Mouse (Mus musculus) intestine, postnatal 0 days (tissue): ENCODE data around the gene Magi1. TPM values are rescaled to one million over a fixed set of nuclear protein-coding genes. Genes with fewer than 3 reads are reported as not detected.
A peak's percentile ranks its signal among the peaks of the same experiment; 100 is the strongest.

Experiments used
- ATAC-seq: fragments of 200-750 bp; cut with Nextera tagmentation; 2 replicates; pipeline ENCODE4 v1.8.0; 2017; ENCODE audit warnings: mild to moderate bottlenecking, moderate TSS enrichment, moderate library complexity
- H3K27ac ChIP-seq: fragments of 300-500 bp; sonication (generic); 2 replicates; pipeline ENCODE4 v1.5.1; 2014; ENCODE audit warnings: mild to moderate bottlenecking, low read depth, low read length, moderate library complexity
- H3K27me3 ChIP-seq: fragments of 300-500 bp; sonication (generic); replicated peaks from 2 replicates; pipeline ENCODE4 v1.6.1; 2014; ENCODE audit warnings: low read length, mixed read lengths; ENCODE audit not compliant: control insufficient read depth, insufficient read depth
- H3K36me3 ChIP-seq: fragments of 300-500 bp; sonication (generic); 2 replicates; pipeline ENCODE4 v1.6.1; 2014; ENCODE audit warnings: mild to moderate bottlenecking, moderate library complexity; ENCODE audit not compliant: control insufficient read depth, insufficient read depth
- H3K4me1 ChIP-seq: fragments of 300-500 bp; sonication (generic); replicated peaks from 2 replicates; pipeline ENCODE4 v1.6.1; 2014; ENCODE audit warnings: antibody characterized with exemption, low read length, mixed read lengths; ENCODE audit not compliant: control insufficient read depth, insufficient read depth
- H3K4me2 ChIP-seq: fragments of 300-500 bp; sonication (generic); replicated peaks from 2 replicates; pipeline ENCODE4 v1.6.1; 2014; ENCODE audit warnings: low read depth, mild to moderate bottlenecking, moderate library complexity
- H3K4me3 ChIP-seq: fragments of 300-500 bp; sonication (generic); 2 replicates; pipeline ENCODE4 v1.5.1; 2014; ENCODE audit warnings: low read depth, low read length
- H3K9ac ChIP-seq: fragments of 300-500 bp; sonication (generic); 2 replicates; pipeline ENCODE4 v1.6.1; 2014; ENCODE audit warnings: mild to moderate bottlenecking, low read depth, low read length
- H3K9me3 ChIP-seq: fragments of 300-500 bp; sonication (generic); 2 replicates; pipeline ENCODE4 v1.6.1; 2016; ENCODE audit warnings: mixed run types; ENCODE audit not compliant: control insufficient read depth
- CTCF ChIP-seq: sonication (generic); IDR thresholded peaks from 2 replicates; pipeline ENCODE4 v1.5.1; 2016; ENCODE audit warnings: low read depth, mild to moderate bottlenecking, control low read depth, antibody characterized with exemption, moderate library complexity
- WGBS: fragments of 180-500 bp; shearing (Covaris S2); extraction: QIAGEN DNeasy Blood & Tissue Kit; methylation state at CpG from one replicate; pipeline ENCODE4 v1.1.7; 2014; 5-methylcytosine and 5-hydroxymethylcytosine counted together
- polyA plus RNA-seq: library from polyadenylated mRNA; unstranded; fragments of >200 nt; fragmentation: Nextera tagmentation; extraction: Ambion mirVana; gene quantifications from 2 replicates; pipeline ENCODE4 v1.2.1, GENCODE M21; 2015

Gene Magi1
- polyA plus RNA-seq, 1 experiment from 2014 or later, result 4.2 TPM

DNA sequence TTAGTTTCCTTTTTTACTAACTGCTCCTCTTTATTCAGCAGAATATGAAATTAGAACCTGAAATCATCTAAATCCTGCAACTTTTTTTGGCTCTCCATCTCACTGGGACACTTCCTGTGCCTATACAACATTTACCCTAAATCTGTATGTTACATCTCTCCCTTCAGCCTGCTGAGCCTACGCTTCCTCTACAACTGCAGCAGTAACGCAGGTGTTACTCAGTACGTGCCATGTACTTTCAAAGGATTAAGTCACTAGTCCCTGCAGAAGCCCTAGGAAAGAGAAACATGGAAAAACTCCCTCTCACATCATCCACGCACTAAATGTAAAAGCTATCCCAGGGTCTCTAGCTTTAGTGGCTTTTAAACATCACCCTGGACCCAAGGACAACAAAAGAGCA, 220.2 kb downstream of the Magi1 start:
- Histone ChIP-seq H3K36me3 (no peaks in the 10 kb centered on the region), H3K4me3 (no peak overlapping the region), H3K9me3 (no peaks in the 10 kb centered on the region), H3K4me1 (peaks cover 13% of the 10 kb centered on the region), H3K27ac (no peak overlapping the region), H3K9ac (no peak overlapping the region), H3K4me2 (no peak overlapping the region), H3K27me3 (no peaks in the 10 kb centered on the region)
- 87% methylated on average over 4 of the region's 4 CpGs for WGBS
- no peak for ATAC-seq
- no peak for TF ChIP-seq CTCF

- Histone ChIP-seq H3K9me3 (no peaks in the 10 kb centered on the region), H3K27ac (0 out of 2 replicates have a peak overlapping the region, but pooled peaks have one; percentile 28), H3K27me3 (no peaks in the 10 kb centered on the region), H3K4me3 (no peak overlapping the region), H3K4me1 (peaks cover 13% of the 10 kb centered on the region), H3K9ac (no peak overlapping the region), H3K36me3 (no peaks in the 10 kb centered on the region), H3K4me2 (no peak overlapping the region)
- ATAC-seq, result no peak
- 60% methylated on average over 8 of the region's 8 CpGs for WGBS
- TF ChIP-seq CTCF, result no peak
Observed at GRCm38 (mm10) chr6:94061424-94061980, 222.2 kb downstream of the Magi1 start.

DNA sequence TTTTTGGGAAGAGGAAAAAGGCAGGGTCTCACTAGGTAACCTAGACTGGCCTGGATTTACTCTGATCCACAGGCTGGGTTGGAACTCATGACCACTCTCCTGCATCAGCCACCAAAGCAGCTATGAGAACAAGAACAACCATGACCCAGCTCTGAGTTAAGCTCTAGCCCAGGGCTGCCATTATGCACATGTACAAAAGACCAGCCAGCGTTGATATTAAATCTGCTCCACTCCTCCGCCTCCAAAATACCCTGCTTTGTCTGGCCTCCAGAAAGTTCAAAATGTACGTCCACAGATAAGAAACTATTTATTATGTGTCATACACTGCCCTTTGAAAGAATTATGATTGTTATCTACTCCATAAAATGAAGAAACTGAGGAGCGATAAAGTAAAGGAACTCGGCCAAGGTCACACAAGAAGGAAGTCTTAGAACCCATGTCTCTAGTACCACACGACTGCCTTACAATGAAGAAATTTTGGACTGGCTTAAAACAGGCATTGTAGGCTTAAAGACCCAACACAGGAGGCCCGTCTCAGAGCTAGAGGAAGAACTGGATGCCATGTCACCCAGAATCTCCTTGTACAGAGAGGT, 223.0 kb downstream of the Magi1 start:
- Histone ChIP-seq H3K4me3 (no peak overlapping the region), H3K9ac (no peak overlapping the region), H3K4me1 (peaks cover 13% of the 10 kb centered on the region), H3K9me3 (no peaks in the 10 kb centered on the region), H3K36me3 (no peaks in the 10 kb centered on the region), H3K27ac (0 out of 2 replicates have a peak overlapping the region, but pooled peaks have one; percentile 28), H3K4me2 (no peak overlapping the region), H3K27me3 (no peaks in the 10 kb centered on the region)
- WGBS, result 37% methylated on average over 7 of the region's 7 CpGs
- ATAC-seq, result no peak
- no peak for TF ChIP-seq CTCF

- 89% methylated on average over 2 of the region's 2 CpGs for WGBS
- Histone ChIP-seq H3K36me3 (no peaks in the 10 kb centered on the region), H3K4me2 (no peak overlapping the region), H3K4me1 (peaks cover 13% of the 10 kb centered on the region), H3K27me3 (no peaks in the 10 kb centered on the region), H3K4me3 (no peak overlapping the region), H3K27ac (no peak overlapping the region), H3K9me3 (no peaks in the 10 kb centered on the region), H3K9ac (no peak overlapping the region)
- ATAC-seq, result no peak
- no peak for TF ChIP-seq CTCF
Observed at GRCm38 (mm10) chr6:94059090-94059489, 224.6 kb downstream of the Magi1 start.

- H3K27ac ChIP-seq, result no peak overlapping the region
- no peaks in the 10 kb centered on the region for H3K27me3 ChIP-seq
- TF ChIP-seq CTCF, result peak; percentile 80
- H3K9ac ChIP-seq, result no peak overlapping the region
- no peak overlapping the region for H3K4me2 ChIP-seq
- H3K36me3 ChIP-seq, result no peaks in the 10 kb centered on the region; the same call in 1 of the 2 replicates
- no peak for ATAC-seq
- H3K4me3 ChIP-seq, result no peak overlapping the region
- H3K4me1 ChIP-seq, result no peaks in the 10 kb centered on the region
- 33% methylated on average over 1 of the region's 1 CpGs for WGBS
- no peaks in the 10 kb centered on the region for H3K9me3 ChIP-seq
Observed at GRCm38 (mm10) chr6:94053920-94054319, 229.8 kb downstream of the Magi1 start.

DNA sequence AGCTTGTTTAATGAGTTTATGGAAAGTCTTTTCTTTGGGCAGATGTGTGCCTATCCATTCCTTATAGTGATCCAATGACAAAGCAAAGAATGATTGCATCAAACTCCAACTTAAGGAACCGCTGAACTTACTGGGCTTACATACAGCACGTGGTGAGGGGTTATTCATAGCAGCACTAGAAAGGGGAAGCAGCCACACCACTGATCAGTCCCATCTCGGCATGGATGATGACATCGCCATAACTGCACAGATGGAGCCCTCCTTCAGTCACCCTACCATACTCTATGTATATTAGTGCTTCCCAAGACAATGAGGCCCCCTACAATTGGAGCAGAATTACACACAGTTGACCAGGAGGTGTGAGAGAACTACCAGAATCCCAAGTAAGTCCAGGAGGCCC, 238.5 kb downstream of the Magi1 start:
- no peaks in the 10 kb centered on the region for H3K27me3 ChIP-seq
- 0 out of 2 replicates have a peak, but pooled peaks cover 2% of the 10 kb centered on the region for H3K4me1 ChIP-seq
- H3K4me2 ChIP-seq, result no peak overlapping the region
- H3K9ac ChIP-seq, result no peak overlapping the region
- no peaks in the 10 kb centered on the region for H3K36me3 ChIP-seq
- TF ChIP-seq CTCF, result no peak
- H3K27ac ChIP-seq, result no peak overlapping the region
- ATAC-seq, result no peak
- H3K9me3 ChIP-seq, result no peaks in the 10 kb centered on the region
- WGBS, result 83% methylated on average over 4 of the region's 4 CpGs
- H3K4me3 ChIP-seq, result no peak overlapping the region
